Mouse (Mus musculus) liver, adult 2 months (tissue): ENCODE measurements around the gene Pjvk. TPM values are rescaled to one million over a fixed set of nuclear protein-coding genes. Genes with fewer than 3 reads are reported as not detected.

Experiments
- DNase-seq: peaks from one replicate; pipeline ENCODE4 v3.0.0-alpha.2; 2011; ENCODE audit warnings: low read depth, low spot score; ENCODE audit errors: extremely low read depth
- H3K27ac ChIP-seq: fragments of 200-500 bp; replicated peaks from 2 replicates; pipeline ENCODE4 v1.5.1; 2012; ENCODE audit warnings: low read depth, mild to moderate bottlenecking, control low read depth, inconsistent platforms, low read length; ENCODE audit not compliant: insufficient read depth
- H3K27me3 ChIP-seq: fragments of 200-500 bp; 2 replicates; pipeline ENCODE4 v1.6.1; 2012; ENCODE audit warnings: mild to moderate bottlenecking, moderate library complexity, low read length, inconsistent platforms; ENCODE audit not compliant: control insufficient read depth, insufficient read depth
- H3K36me3 ChIP-seq: fragments of 200-500 bp; 2 replicates; pipeline ENCODE4 v1.6.1; 2012; ENCODE audit warnings: low read length, inconsistent platforms; ENCODE audit not compliant: control insufficient read depth, insufficient read depth
- H3K4me1 ChIP-seq: fragments of 200-500 bp; 2 replicates; pipeline ENCODE4 v1.6.1; 2011; ENCODE audit warnings: low read length; ENCODE audit not compliant: control insufficient read depth, insufficient read depth
- H3K4me3 ChIP-seq: fragments of 200-500 bp; 2 replicates; pipeline ENCODE4 v1.5.1; 2011; ENCODE audit warnings: low read depth, mild to moderate bottlenecking, control low read depth, low read length, moderate library complexity; ENCODE audit not compliant: insufficient read depth
- H3K79me2 ChIP-seq: fragments of 200-500 bp; 2 replicates; pipeline ENCODE4 v1.6.1; 2012; ENCODE audit warnings: inconsistent platforms, mild to moderate bottlenecking, low read length, moderate library complexity; ENCODE audit not compliant: control insufficient read depth, insufficient read depth
- H3K9ac ChIP-seq: fragments of 200-500 bp; 2 replicates; pipeline ENCODE4 v1.6.1; 2012; ENCODE audit warnings: low read depth, mild to moderate bottlenecking, control low read depth, inconsistent platforms, low read length
- CTCF ChIP-seq: fragments of 200-500 bp; IDR thresholded peaks from 2 replicates; pipeline ENCODE4 v1.5.1; 2011; ENCODE audit warnings: low read depth, low read length, control low read depth
- POLR2A ChIP-seq: fragments of 200-500 bp; IDR thresholded peaks from 2 replicates; pipeline ENCODE4 v1.6.1; 2011; ENCODE audit warnings: low read length, control low read depth; ENCODE audit not compliant: insufficient read depth; ENCODE audit errors: extremely low read depth
- WGBS: fragments of 180-500 bp; shearing (Covaris S2); methylation state at CpG from one replicate; pipeline ENCODE4 v1.1.7; 2018; 5-methylcytosine and 5-hydroxymethylcytosine counted together
- polyA plus RNA-seq: library from polyadenylated mRNA; depleted of rRNA; stranded (reverse); fragments of >200 nt; gene quantifications from 2 replicates; pipeline ENCODE4 v1.2.3, GENCODE M21; 2012
- total RNA-seq: library from RNA; depleted of rRNA; stranded (reverse); fragments of >200 nt; gene quantifications from 2 replicates; pipeline ENCODE4 v1.2.3, GENCODE M21; 2014

Gene Pjvk
- total and polyA plus RNA-seq, 2 experiments = not detected

DNA sequence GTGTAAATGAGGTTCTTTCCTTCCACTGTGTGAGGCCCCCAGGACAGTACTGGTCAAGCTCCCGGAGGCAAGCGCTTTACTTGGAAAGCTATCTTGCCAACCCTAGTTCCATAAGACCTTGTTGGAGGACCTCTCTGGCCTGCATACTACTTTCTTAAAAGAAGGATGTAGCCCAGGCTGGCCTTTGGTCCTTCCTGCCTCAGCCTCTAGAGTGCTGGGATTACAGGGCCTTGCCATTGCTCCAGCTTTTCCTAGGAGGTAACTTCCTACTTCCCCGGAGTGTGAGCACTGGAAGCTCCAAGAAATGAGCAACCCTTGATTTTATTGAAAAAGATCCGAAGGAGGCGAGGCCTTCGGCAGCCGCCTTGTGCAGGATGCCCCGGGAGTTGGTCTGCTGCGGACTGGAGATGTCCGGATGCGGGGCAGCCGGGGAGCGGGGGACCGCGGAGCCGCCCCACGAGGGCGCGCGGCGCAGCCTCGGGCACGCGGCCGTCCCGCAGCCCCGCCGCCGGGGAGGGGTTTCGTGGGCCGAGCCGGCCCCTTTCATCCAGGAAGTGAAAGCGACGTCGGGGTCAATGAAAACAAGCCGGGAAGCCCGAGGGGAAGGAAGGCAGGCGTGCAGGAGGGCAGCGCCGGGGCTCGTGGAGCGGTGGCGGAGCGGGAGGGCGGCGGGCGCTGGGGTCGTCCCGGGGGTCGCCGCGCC, 26.6 kb downstream of the Pjvk start, which contains the start of gene Plekha3:
Gene Plekha3 (plus strand): TSS at position 557 of the 703 bp plus-strand sequence.
- peaks cover 15% of the 10 kb centered on the region; the same call in 1 of the 2 replicates for H3K79me2 ChIP-seq
- no peaks in the 10 kb centered on the region for H3K36me3 ChIP-seq
- WGBS = 5% methylated on average over 48 of the region's 52 CpGs
- peak within 1 kb of the TSS; percentile 26 for H3K27ac ChIP-seq
- 0 out of 2 replicates have a peak, but pooled peaks have one; percentile 38 for TF ChIP-seq POLR2A
- no peak for TF ChIP-seq CTCF
- DNase-seq = peak; percentile 58
- peak within 1 kb of the TSS; percentile 71 for H3K4me3 ChIP-seq
- H3K27me3 ChIP-seq = no peaks in the 10 kb centered on the region
- H3K9ac ChIP-seq = peak within 1 kb of the TSS; percentile 77
- peaks cover 11% of the 10 kb centered on the region for H3K4me1 ChIP-seq

DNA sequence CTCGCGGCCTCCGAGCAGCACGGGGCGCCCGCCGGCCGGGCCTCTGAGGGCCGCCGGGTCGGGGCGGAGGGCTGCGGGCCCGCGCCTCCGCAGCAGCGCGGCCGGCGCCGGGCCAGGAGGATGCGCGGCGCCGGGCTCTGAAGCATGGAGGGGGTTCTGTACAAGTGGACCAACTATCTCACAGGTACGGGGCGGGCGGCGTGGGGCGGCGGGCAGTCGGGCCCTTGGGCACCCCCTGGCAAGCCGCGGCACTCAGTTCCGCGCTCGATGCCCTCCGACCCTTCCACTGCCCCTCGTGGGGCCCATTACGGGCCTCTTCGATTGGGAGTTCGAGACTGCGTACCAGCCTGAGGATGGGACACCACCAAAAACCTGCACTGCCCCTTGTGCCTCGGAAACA, 27.2 kb downstream of the Pjvk start:
- Histone ChIP-seq H3K4me1 (peaks cover 11% of the 10 kb centered on the region), H3K27ac (no peak overlapping the region), H3K9ac (peak overlapping the region; percentile 77), H3K4me3 (peak overlapping the region; percentile 71), H3K27me3 (no peaks in the 10 kb centered on the region), H3K79me2 (peaks cover 15% of the 10 kb centered on the region; the same call in 1 of the 2 replicates), H3K36me3 (peaks cover 4% of the 10 kb centered on the region)
- no peak for TF ChIP-seq CTCF
- DNase-seq = no peak
- 2% methylated on average over 43 of the region's 44 CpGs for WGBS

DNA sequence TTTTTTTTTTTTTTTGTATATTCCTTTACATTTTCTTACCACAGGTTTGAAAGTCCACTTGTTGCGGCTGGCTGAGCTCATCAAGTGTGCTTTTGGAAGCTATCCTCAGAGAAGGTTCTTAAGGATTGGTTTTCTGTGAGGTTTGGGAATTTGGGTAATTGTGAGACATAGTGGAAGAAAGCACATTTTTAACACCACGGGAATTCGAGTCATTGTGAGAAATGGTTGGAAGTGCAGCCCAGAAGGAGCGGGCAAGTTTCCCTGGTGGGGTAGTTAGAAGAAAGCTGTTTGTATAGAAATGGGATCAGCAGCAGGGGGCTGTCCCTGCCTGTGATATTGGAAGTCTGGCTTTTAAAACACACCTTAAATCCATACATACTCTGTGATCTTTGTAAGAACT, 27.7 kb downstream of the Pjvk start:
- no peak for TF ChIP-seq POLR2A
- no peak for TF ChIP-seq CTCF
- H3K36me3 ChIP-seq = peaks cover 5% of the 10 kb centered on the region
- peaks cover 11% of the 10 kb centered on the region for H3K4me1 ChIP-seq
- peak overlapping the region; percentile 19; the same call in 1 of the 2 replicates for H3K9ac ChIP-seq
- no peak overlapping the region for H3K27ac ChIP-seq
- H3K79me2 ChIP-seq = peaks cover 15% of the 10 kb centered on the region; the same call in 1 of the 2 replicates
- no peaks in the 10 kb centered on the region for H3K27me3 ChIP-seq
- DNase-seq = no peak
- 26% methylated on average over 4 of the region's 4 CpGs for WGBS
- peak overlapping the region; percentile 71; the same call in 1 of the 2 replicates for H3K4me3 ChIP-seq

- peaks cover 10% of the 10 kb centered on the region for H3K4me1 ChIP-seq
- peaks cover 7% of the 10 kb centered on the region for H3K36me3 ChIP-seq
- DNase-seq = peak; percentile 13
- TF ChIP-seq CTCF = no peak
- no peak for TF ChIP-seq POLR2A
- no peak overlapping the region for H3K4me3 ChIP-seq
- peak overlapping the region; percentile 19; the same call in 1 of the 2 replicates for H3K9ac ChIP-seq
- 80% methylated on average over 13 of the region's 13 CpGs for WGBS
- peaks cover 15% of the 10 kb centered on the region; the same call in 1 of the 2 replicates for H3K79me2 ChIP-seq
- H3K27me3 ChIP-seq = no peaks in the 10 kb centered on the region
- H3K27ac ChIP-seq = no peak overlapping the region
These were observed 28.3 kb downstream of the Pjvk start for GRCm38 (mm10) chr2:76676401-76677226.

- WGBS = 96% methylated on average over 8 of the region's 8 CpGs
- TF ChIP-seq CTCF = no peak
- no peak for TF ChIP-seq POLR2A
- Histone ChIP-seq H3K27ac (no peak overlapping the region), H3K79me2 (peaks cover 3% of the 10 kb centered on the region; the same call in 1 of the 2 replicates), H3K4me1 (0 out of 2 replicates have a peak, but pooled peaks cover 2% of the 10 kb centered on the region), H3K9ac (no peak overlapping the region), H3K4me3 (no peak overlapping the region), H3K36me3 (peaks cover 32% of the 10 kb centered on the region), H3K27me3 (no peaks in the 10 kb centered on the region)
- no peak for DNase-seq
These were observed 34.0 kb downstream of the Pjvk start for GRCm38 (mm10) chr2:76682301-76682700.
